ENCODE assay signal across 8 mouse cellular contexts in the genomic region with DNA sequence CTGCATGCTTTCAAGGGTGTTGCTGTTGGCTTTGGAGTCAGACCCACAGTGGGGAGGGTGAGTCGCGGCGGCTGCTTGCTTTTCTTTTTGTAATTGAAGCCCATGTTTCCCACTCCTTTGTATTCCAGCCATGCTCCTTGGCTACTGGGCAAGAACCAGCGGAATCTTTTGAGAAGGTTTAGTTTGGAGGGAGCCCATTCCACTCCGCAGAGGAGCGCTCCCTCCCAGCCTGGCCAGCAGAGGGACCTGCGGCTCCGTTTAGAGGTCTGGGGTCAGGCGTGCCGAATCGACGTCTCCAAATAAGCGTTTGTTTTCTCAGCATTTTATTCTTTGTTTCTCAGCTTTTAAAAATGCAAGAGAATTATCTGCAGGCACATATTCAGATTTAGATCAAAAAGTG.
DNase-seq lines count a peak whose midpoint lies in the region; ATAC-seq and TF ChIP-seq lines count a peak whose summit lies in the region.

No protein-coding gene starts in this region.

- H3K9me3 ChIP-seq in megakaryocyte, embryonic 14.5 days: no peaks in the 10 kb centered on the region
- H3K9me3 ChIP-seq in heart, embryonic 14.5 days (ENCODE audit: control insufficient read depth, low read length): no peaks in the 10 kb centered on the region
- H3K9me3 ChIP-seq in liver, embryonic 14.5 days (ENCODE audit: control insufficient read depth, low read length): no peaks in the 10 kb centered on the region
- no peaks in the 10 kb centered on the region for H3K9me3 ChIP-seq in neural tube, embryonic 15.5 days (replicated peaks)

- peak overlapping the region; percentile 92 for H3K4me2 ChIP-seq in heart, embryonic 14.5 days (ENCODE audit: low read length)
- H3K4me2 ChIP-seq in liver, embryonic 14.5 days (ENCODE audit: low read depth): peak overlapping the region; percentile 43
- H3K4me2 ChIP-seq in neural tube, embryonic 15.5 days: peak overlapping the region; percentile 58

- H3K36me3 ChIP-seq in megakaryocyte, embryonic 14.5 days (replicated peaks; ENCODE audit: low read length): no peaks in the 10 kb centered on the region
- no peaks in the 10 kb centered on the region for H3K36me3 ChIP-seq in heart, embryonic 14.5 days (ENCODE audit: control insufficient read depth, insufficient read depth, low read length)
- H3K36me3 ChIP-seq in liver, embryonic 14.5 days (replicated peaks; ENCODE audit: control insufficient read depth, insufficient read depth, low read depth): no peaks in the 10 kb centered on the region
- no peaks in the 10 kb centered on the region for H3K36me3 ChIP-seq in neural tube, embryonic 15.5 days

- 3% methylated on average over 13 of the region's 13 CpGs for WGBS in heart, embryonic 14.5 days
- WGBS in liver, embryonic 14.5 days (ENCODE audit: insufficient replicate concordance): 4% methylated on average over 13 of the region's 13 CpGs
- WGBS in neural tube, embryonic 15.5 days: 4% methylated on average over 13 of the region's 13 CpGs

- H3K4me3 ChIP-seq in megakaryocyte, embryonic 14.5 days (replicated peaks): peak overlapping the region; percentile 70
- peak overlapping the region; percentile 33 to 37 for H3K4me3 ChIP-seq in heart, embryonic 14.5 days (ENCODE audit: control insufficient read depth in 1 of 2, insufficient read depth in 1 of 2, low read depth in 1 of 2, low read length in 2 of 2)
- H3K4me3 ChIP-seq in liver, embryonic 14.5 days (ENCODE audit: insufficient read depth in 1 of 2, low read depth in 2 of 2, low read length in 2 of 2): no peak overlapping the region
- H3K4me3 ChIP-seq in neural tube, embryonic 15.5 days (replicated peaks): peak overlapping the region; percentile 29

- no peak for ATAC-seq in megakaryocyte, adult 5-6 weeks (ENCODE audit: poor library complexity, severe bottlenecking)
- ATAC-seq in heart, embryonic 14.5 days (ENCODE audit: insufficient number of reproducible peaks, insufficient read depth, low FRiP score, low read depth): no peak
- no peak for ATAC-seq in liver, embryonic 14.5 days (ENCODE audit: insufficient read depth)
- ATAC-seq in neural tube, embryonic 15.5 days (ENCODE audit: low FRiP score): peak; percentile 87; the same call in 1 of the 2 replicates

- H3K4me1 ChIP-seq in megakaryocyte, embryonic 14.5 days: 0 out of 2 replicates have a peak, but pooled peaks cover 6% of the 10 kb centered on the region
- H3K4me1 ChIP-seq in heart, embryonic 14.5 days (ENCODE audit: control insufficient read depth in 2 of 2, insufficient read depth in 2 of 2, low read length in 2 of 2): no peaks in the 10 kb centered on the region
- H3K4me1 ChIP-seq in liver, embryonic 14.5 days (replicated peaks; ENCODE audit: control insufficient read depth in 2 of 2, insufficient read depth in 2 of 2, low read length in 1 of 2): no peaks in the 10 kb centered on the region
- peaks cover 15% of the 10 kb centered on the region for H3K4me1 ChIP-seq in neural tube, embryonic 15.5 days

- H3K9ac ChIP-seq in heart, embryonic 14.5 days (ENCODE audit: low read length): peak overlapping the region; percentile 49
- H3K9ac ChIP-seq in liver, embryonic 14.5 days (replicated peaks): no peak overlapping the region
- H3K9ac ChIP-seq in neural tube, embryonic 15.5 days (replicated peaks): 0 out of 2 replicates have a peak overlapping the region, but pooled peaks have one; percentile 1

- peak; percentile 65 for TF ChIP-seq CTCF in liver, embryonic 14.5 days (IDR thresholded peaks at IDR 0.05; ENCODE audit: low read depth)

- TF ChIP-seq EP300 in liver, embryonic 14.5 days (IDR thresholded peaks at IDR 0.05; ENCODE audit: low read depth): no peak

- DNase-seq in embryo, embryonic 11 days: peak; percentile 82
- DNase-seq in kidney, postnatal 4 days: peak; percentile 73 to 79
- no peak for DNase-seq in liver, embryonic 14.5 days (ENCODE audit: low read depth in 3 of 3, low spot score in 3 of 3)
- no peak for DNase-seq in thymus, postnatal 36 days

- no peak overlapping the region for H3K27ac ChIP-seq in heart, embryonic 14.5 days (replicated peaks in 1 of 2; ENCODE audit: control insufficient read depth in 1 of 2, insufficient read depth in 1 of 2, low read depth in 2 of 2, low read length in 2 of 2)
- H3K27ac ChIP-seq in liver, embryonic 14.5 days: no peak overlapping the region
- no peak overlapping the region; the same call in 1 of the 2 replicates for H3K27ac ChIP-seq in neural tube, embryonic 15.5 days (replicated peaks)

- peaks cover 12% of the 10 kb centered on the region for H3K27me3 ChIP-seq in megakaryocyte, embryonic 14.5 days (replicated peaks)
- peaks cover 11% of the 10 kb centered on the region; the same call in 1 of the 2 replicates for H3K27me3 ChIP-seq in heart, embryonic 14.5 days (ENCODE audit: control insufficient read depth, insufficient read depth, low read length)
- peaks cover 11% of the 10 kb centered on the region for H3K27me3 ChIP-seq in liver, embryonic 14.5 days (ENCODE audit: control insufficient read depth, insufficient read depth, low read length)
- H3K27me3 ChIP-seq in neural tube, embryonic 15.5 days (replicated peaks): peaks cover 7% of the 10 kb centered on the region; the same call in 1 of the 2 replicates

Comparison
In these comparisons a context has a peak if more than half of its experiments do, and no peak if none do; other contexts are left out.
1. H3K4me3 ChIP-seq: peak in megakaryocyte, embryonic 14.5 days (single experiment), heart, embryonic 14.5 days (2 of 2) and neural tube, embryonic 15.5 days (single experiment); none in liver, embryonic 14.5 days (0 of 2).
2. DNase-seq: peak in embryo, embryonic 11 days (single experiment) and kidney, postnatal 4 days (2 of 2); none in liver, embryonic 14.5 days (0 of 3) and thymus, postnatal 36 days (0 of 2).
3. Peak in every context shown above with its lines, with median percentiles within 50 percentile points of each other: H3K4me2 ChIP-seq.